Mouse (Mus musculus) v-Abl transformed pro-B cells (cell line): ENCODE results near the gene Rpl27a.

Experiments used
- in situ Hi-C, 2 experiments: fragments of 400-800 bp; cut with MboI; formaldehyde crosslinking; loops; one replicate each; pipeline ENCODE4 v1.15.1; 2025; ENCODE audit not compliant: unreplicated experiment in 2 of 2

Gene Rpl27a

DNA sequence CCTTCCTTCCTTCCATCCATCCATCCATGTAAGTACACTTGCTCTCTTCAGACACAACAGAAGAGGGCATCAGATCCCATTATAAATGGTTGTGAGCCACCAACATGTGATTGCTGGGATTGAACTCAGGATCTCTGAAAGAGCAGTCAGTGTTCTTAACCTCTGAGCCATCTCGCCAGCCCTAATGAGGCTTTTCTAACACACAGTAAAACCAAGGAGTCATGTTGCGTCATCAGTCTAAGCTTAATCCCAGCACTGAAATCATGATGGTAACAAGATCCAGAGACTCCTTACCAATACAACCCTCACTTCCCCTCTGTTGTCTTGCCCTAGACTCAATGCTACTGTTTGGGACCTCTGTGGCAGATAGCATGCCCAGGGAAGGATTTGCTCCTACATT lies 27.2 kb downstream of the Rpl27a start:
- in situ Hi-C loops = loop anchor here in 1 of 2 experiments (25.0 kb wide), 1 partner anchor 416 kb away; the partner anchor contains the start of gene Dennd5a

DNA sequence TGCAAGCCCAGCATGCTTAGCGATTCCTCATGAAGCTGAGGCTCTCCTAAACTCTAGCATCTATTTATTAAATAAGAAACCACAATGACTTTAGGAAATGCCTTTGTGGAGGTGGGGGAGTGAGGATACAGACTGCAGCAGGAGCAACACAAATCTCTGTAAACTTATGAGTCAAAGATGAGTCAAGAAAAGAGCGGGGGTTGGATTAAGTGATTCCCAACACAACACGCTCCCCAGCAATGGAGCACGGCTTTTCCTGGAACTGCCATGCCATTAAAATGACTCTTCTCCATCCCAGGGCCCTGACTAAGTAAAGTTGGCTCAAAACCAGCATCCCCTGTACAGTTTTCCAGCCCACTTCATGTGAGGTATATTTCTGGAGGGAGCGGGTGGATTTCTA lies 27.8 kb downstream of the Rpl27a start:
- in situ Hi-C loops = loop anchor here in 1 of 2 experiments (25.0 kb wide), 1 partner anchor 416 kb away; the partner anchor contains the start of gene Dennd5a

DNA sequence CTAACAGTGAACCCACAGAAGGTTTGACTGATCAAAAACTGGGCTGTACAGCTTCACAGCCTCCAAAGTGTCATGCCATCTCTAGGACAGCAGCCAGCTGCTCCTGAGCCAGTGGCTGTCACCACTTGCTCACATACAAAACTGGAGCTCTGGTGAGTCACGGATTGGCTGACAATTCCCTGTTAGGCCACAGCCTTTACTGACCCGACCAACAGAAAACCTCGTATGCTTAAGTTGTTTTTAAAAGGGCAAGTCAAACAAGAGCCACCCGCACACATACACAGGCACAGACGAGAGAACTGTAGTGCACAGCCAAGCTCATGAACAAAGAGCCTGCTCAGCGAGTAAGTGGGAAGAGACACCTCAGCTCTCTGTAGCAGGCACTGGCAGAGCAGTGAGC lies 40.6 kb downstream of the Rpl27a start:
- in situ Hi-C loops = no loop called here

DNA sequence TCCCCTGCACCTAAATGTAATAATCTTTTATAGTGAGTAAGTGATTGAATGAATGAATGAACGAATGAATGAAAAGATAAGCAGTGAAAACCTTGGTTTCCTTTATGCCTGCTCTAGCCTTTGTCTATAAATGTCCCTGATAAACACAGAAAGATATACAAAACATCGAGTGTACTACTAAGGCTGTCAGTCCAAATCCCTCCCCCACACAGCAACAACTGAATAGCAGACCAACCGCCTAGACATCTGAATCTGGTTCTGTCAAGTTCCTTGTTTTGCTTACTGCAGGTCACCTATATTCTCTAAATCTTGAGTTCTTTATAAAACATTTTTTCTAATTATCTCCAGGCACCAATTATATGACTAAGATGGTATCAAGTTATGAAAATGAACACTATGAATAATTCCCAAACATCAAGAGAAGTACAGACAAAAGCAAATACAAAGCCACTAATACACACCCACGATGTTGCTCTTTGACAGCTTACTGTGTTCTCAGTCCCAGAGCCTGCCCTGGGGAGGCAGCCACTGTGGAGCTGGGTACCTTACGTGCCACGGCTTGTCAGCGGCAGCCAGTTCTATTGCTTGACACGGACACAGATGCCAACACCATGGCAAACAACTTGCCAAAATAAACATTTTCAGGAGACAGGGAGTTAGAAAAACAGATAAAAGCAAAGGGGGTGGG lies 42.7 kb downstream of the Rpl27a start:
- in situ Hi-C loops = no loop called here

DNA sequence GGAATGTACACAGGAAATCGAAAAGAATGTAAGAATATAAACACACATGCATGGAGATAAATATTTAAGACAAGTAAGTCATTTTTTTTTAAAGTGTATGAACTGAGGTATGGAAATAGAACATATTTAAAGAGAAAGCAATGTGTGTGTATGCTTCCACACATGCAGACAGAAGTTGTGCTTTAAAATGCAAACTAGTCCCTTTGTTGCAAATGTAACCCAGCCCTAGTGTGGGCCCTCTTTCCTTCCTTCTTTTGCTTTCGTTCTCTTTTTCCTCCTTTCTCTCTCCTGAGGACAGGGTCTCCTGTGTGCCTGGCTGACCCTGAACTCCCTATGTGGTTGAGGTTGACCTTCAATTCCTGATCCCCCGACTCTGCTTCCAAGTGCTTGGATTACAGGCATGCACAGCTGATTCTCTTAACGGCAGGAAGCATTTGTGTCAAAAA lies 43.2 kb downstream of the Rpl27a start:
- in situ Hi-C loops = no loop called here

DNA sequence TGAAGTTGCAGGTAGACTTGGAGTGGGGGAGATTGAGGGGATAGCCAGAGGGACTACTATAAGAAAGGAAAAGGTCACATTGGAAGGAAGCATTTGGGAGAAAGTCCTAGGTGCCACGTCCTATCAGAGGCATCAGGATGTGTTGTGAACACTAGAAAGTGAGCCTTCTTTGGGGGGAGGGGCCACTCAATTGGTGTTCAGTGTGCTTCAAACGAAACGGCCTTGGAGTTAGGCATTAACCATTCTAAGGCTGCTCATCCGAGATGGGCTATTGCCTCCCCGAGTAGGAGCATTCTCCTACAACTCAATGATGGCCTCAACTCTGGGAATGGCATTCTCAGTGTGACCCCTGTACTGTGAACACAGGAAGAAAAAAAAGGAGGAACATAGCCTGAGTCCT lies 43.7 kb downstream of the Rpl27a start:
- in situ Hi-C loops = no loop called here

DNA sequence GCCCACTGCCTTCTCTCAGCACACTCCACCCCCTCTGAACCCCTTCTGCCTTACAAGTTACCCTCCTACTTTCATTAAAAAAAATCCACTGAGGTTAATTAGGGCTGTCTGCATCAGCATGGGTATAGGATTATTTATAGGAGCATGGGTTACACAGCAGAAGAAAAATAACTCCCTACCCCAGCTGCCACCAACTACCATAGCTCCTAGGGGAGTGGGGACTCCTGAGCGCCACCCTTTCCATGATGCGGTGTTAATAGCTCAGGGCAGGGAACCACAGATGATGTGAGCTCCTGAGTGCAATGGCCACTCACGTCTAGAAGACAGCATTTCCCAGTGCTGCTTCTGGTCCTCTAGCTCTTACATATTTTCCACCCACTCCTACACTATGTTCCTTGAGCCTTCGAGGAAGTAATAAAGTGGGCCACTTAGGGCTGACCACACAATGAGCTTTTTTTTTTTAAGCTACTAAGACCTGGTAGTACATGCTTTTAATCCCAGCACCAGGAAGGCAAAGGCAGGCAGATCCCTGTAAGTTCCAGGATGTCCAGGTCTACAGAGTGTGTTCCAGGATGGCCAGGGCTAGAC lies 44.9 kb downstream of the Rpl27a start:
- in situ Hi-C loops = no loop called here

DNA sequence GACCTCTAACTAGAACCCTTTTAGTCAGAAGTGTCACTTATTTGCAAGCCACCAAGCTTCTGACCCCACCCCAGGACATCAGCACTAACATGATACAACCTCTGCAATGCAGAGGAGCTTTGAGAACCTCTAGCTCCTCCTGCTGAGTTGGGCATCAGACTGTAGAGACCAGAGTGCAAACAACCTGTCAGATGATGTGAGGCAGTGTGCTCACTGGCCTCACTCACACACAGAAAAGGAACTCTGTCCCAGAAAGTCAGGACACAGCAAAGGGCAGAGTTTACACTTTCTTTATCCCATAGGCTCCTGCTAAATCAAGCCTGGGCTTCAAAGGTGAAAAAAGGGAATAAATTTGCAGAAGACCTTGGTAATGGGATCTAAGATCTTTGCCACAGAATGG lies 47.4 kb downstream of the Rpl27a start:
- in situ Hi-C loops = no loop called here

DNA sequence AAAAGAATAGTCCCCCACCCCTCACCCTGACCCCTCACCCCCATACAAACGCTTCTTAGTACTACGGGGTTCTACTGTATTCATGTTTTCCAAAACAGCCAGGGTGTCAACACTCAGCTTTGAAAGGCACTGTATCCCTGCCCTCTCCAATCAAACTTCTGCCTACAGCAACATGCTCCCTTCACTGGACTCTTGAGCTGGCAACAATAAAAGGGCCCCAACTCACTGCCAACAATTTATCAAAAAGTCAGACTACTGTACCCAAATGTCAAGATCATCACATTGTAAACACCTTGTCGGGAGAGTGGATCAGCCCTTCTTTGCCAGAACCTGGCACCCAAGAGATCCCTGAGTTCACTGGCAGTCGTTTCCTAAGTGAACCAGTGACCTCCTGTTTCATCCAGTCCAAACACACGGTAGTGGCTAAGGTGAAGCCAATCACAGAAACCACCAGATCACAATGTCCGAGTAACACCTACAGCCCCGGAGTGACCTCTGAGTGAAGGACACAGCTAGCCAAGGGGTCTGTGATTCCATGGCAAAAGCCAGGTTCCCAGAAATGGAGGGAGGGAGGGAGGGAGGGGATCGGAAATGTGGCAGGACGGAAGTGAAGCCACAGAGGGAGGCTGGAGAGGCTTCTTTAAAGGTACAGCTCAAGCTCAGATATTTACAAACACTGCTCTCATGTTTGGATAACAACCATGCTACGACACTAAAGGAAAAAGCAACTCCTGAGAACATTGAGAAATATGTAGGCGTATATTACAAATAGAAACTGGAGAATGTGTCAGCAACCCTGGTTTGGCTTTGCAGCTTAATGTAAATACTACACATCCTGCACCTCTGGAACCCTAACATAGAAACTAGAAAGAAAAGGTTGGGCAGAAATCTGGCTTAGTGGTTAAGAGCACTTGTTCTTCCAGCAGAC lies 48.2 kb downstream of the Rpl27a start:
- in situ Hi-C loops = no loop called here

DNA sequence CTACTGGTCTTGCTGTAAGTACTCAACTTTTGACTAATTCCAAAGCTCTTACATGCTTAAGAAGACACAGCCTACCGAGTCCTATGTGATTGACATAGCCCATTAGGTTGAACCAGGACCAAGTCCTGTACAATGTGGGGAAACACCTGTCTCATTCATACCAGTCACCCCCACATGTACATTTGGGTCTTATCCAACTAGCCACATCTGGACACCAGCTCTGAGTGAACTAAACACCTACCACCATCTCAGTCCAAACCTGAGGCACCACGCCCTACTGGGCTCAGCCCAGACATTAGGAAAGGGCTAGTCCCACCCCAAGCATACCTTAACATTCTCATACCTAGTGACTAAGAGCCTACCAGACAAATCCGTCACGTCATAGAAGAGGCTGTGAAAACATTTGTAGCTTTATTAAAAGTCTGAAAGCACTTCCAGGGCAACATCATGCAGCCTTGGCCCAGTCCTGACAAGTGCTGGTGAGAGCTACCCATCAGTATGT lies 49.5 kb downstream of the Rpl27a start:
- in situ Hi-C loops = no loop called here
